Mouse (Mus musculus): ENCODE results near the gene Zfp831. TPM values are rescaled to one million over a fixed set of nuclear protein-coding genes. Genes with fewer than 3 reads are reported as not detected.

The Zfp831 gene
- total and polyA plus RNA-seq, 3 experiments, result 1.4 to 4.1 TPM; not detected in 1

- Histone ChIP-seq H3K9ac (ENCODE audit: control insufficient read depth, low read depth, low read length, poor library complexity, severe bottlenecking) (peak overlapping the region; percentile 24), H3K27ac (ENCODE audit: control insufficient read depth, low read depth, low read length) (no peak overlapping the region), H3K4me1 (ENCODE audit: control insufficient read depth in 1 of 2, insufficient read depth in 2 of 2, low read length in 2 of 2) (0 out of 4 replicates have a peak, but pooled peaks cover 0 to 3% of the 10 kb centered on the region in 2 experiments), H3K9me3 (replicated peaks; ENCODE audit: insufficient read depth, low read length) (no peaks in the 10 kb centered on the region), H3K27me3 (ENCODE audit: control insufficient read depth in 1 of 2, insufficient read depth in 2 of 2, low read length in 2 of 2) (no peaks in the 10 kb centered on the region), H3K36me3 (ENCODE audit: control insufficient read depth in 1 of 2, insufficient read depth in 2 of 2, low read length in 2 of 2) (no peaks in the 10 kb centered on the region; a peak in 1 of 4 replicates), H3K79me2 (ENCODE audit: control insufficient read depth, insufficient read depth, low read length, poor library complexity) (no peaks in the 10 kb centered on the region), H3K4me3 (ENCODE audit: control insufficient read depth in 1 of 2, insufficient read depth in 1 of 2, low read depth in 2 of 2, low read length in 2 of 2) (peak overlapping the region; percentile 34 to 49)
- DNase-seq (ENCODE audit: low read depth, low spot score), result peak; percentile 86
- TF ChIP-seq ZNF384 (IDR thresholded peaks at IDR 0.05; ENCODE audit: low read depth, low read length) (peak; percentile 97), ZC3H11A (IDR thresholded peaks at IDR 0.05; ENCODE audit: low read depth, low read length) (peak; percentile 80), ZMIZ1 (IDR thresholded peaks at IDR 0.05; ENCODE audit: low read depth, low read length) (no peak), CTCF (IDR thresholded peaks at IDR 0.05 in 2 of 3, conservative IDR thresholded peaks at IDR 0.05 in 1 of 3; ENCODE audit: control insufficient read depth in 1 of 3, insufficient read depth in 1 of 3, low read depth in 2 of 3, low read length in 3 of 3, poor library complexity in 1 of 3, severe bottlenecking in 1 of 3) (peak; percentile 49 to 89 (median 84)), BHLHE40 (IDR thresholded peaks at IDR 0.05; ENCODE audit: borderline replicate concordance, low read depth, low read length) (no peak; the same call in 1 of the 2 replicates), SMC3 (IDR thresholded peaks at IDR 0.05; ENCODE audit: low read depth, low read length) (peak; percentile 86), RAD21 (IDR thresholded peaks at IDR 0.05; ENCODE audit: low read depth, low read length) (peak; percentile 92)
Measured at GRCm38 (mm10) chr2:174673592-174674286, 30.4 kb downstream of the Zfp831 start.

DNA sequence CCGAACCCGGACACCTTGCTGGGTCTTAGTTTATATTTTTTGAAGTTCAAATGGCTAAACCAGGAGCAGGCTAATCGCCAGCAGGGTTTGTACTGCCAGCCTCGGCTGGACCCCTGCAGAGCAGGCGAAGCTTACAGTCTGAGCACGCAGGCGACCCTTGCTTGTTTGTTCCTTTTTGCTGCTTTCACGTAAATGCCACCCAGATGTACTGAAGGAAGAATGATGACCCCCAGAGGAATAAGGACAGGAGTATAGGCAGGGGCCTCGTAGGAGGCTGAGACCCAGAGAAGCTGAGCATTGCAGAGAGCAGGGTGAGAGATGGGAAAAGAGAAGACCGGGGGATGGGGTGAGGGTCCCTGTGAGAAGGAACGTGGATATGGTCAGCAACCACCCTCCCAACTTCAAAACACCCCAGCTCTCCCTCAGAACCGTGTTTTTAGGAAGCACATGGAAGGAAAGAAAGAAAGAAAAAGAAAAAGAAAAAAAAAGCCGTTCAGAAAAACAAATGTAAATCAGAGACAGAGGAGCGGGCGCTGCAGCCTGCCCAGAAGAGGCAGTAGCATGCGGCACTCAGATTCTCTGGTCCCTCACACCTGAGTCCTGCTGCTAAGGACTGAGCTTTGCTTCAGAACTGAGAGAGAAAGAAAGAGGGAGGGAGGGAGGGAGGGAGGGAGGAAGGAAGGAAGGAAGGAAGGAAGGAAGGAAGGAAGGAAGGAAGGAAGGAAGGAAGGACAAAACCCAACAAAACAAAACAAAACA, 31.1 kb downstream of the Zfp831 start:
- no peak for DNase-seq (ENCODE audit: low read depth, low spot score)
- Histone ChIP-seq H3K9me3 (replicated peaks; ENCODE audit: insufficient read depth, low read length) (no peaks in the 10 kb centered on the region), H3K27ac (ENCODE audit: control insufficient read depth, low read depth, low read length) (no peak overlapping the region), H3K9ac (ENCODE audit: control insufficient read depth, low read depth, low read length, poor library complexity, severe bottlenecking) (no peak overlapping the region), H3K79me2 (ENCODE audit: control insufficient read depth, insufficient read depth, low read length, poor library complexity) (no peaks in the 10 kb centered on the region), H3K27me3 (ENCODE audit: control insufficient read depth in 1 of 2, insufficient read depth in 2 of 2, low read length in 2 of 2) (no peaks in the 10 kb centered on the region), H3K4me1 (ENCODE audit: control insufficient read depth in 1 of 2, insufficient read depth in 2 of 2, low read length in 2 of 2) (0 out of 4 replicates have a peak, but pooled peaks cover 0 to 3% of the 10 kb centered on the region in 2 experiments), H3K4me3 (ENCODE audit: control insufficient read depth in 1 of 2, insufficient read depth in 1 of 2, low read depth in 2 of 2, low read length in 2 of 2) (no peak overlapping the region), H3K36me3 (ENCODE audit: control insufficient read depth in 1 of 2, insufficient read depth in 2 of 2, low read length in 2 of 2) (no peaks in the 10 kb centered on the region; a peak in 1 of 4 replicates)
- TF ChIP-seq TCF12 (IDR thresholded peaks at IDR 0.05; ENCODE audit: low read depth, low read length), result no peak

DNA sequence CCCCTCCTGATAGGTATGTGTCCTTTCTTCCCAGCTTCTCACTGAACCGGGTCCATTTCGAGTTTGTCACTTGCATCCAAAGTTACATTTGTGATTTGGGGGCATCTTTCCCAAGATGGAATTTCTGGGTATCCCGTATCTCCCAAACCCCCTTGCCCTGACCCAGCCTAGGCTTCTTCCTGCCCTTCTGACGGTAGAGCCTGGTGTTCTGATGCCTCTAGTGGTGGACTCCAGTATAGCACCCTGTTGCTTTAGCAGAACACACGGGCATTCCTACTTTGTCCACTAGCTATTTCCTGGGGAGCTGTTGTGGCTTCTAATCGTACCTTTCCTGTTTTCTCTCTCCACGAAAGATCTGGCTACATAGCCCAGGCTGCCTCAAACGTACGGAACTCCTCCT, 32.3 kb downstream of the Zfp831 start:
- TF ChIP-seq RAD21 (IDR thresholded peaks at IDR 0.05; ENCODE audit: low read depth, low read length) (peak; percentile 83), USF2 (IDR thresholded peaks at IDR 0.05; ENCODE audit: borderline replicate concordance in 1 of 2, insufficient read depth in 1 of 2, low read depth in 1 of 2, low read length in 2 of 2) (no peak), NRF1 (IDR thresholded peaks at IDR 0.05; ENCODE audit: insufficient read depth, low read depth, low read length, poor library complexity, severe bottlenecking) (no peak), KAT2A (conservative IDR thresholded peaks at IDR 0.05; ENCODE audit: low read depth, low read length) (no peak), TAL1 (IDR thresholded peaks at IDR 0.05; ENCODE audit: low read length) (no peak), CTCF (IDR thresholded peaks at IDR 0.05 in 2 of 3, conservative IDR thresholded peaks at IDR 0.05 in 1 of 3; ENCODE audit: control insufficient read depth in 1 of 3, insufficient read depth in 1 of 3, low read depth in 2 of 3, low read length in 3 of 3, poor library complexity in 1 of 3, severe bottlenecking in 1 of 3) (peak; percentile 74 to 97 (median 85)), ZNF384 (IDR thresholded peaks at IDR 0.05; ENCODE audit: low read depth, low read length) (no peak), MEF2A (IDR thresholded peaks at IDR 0.05; ENCODE audit: extremely low read depth, insufficient replicate concordance, low read depth, low read length, poor library complexity, severe bottlenecking) (no peak), TCF12 (IDR thresholded peaks at IDR 0.05; ENCODE audit: low read depth, low read length) (no peak), CHD2 (IDR thresholded peaks at IDR 0.05; ENCODE audit: low read length) (no peak), ZC3H11A (IDR thresholded peaks at IDR 0.05; ENCODE audit: low read depth, low read length) (peak; percentile 50; the same call in 1 of the 2 replicates), EP300 (IDR thresholded peaks at IDR 0.05; ENCODE audit: low read depth in 1 of 2, low read length in 2 of 2) (no peak), ZKSCAN1 (IDR thresholded peaks at IDR 0.05; ENCODE audit: low read depth, low read length) (no peak), MXI1 (IDR thresholded peaks at IDR 0.05; ENCODE audit: low read depth, low read length) (no peak), UBTF (IDR thresholded peaks at IDR 0.05; ENCODE audit: borderline replicate concordance, insufficient read depth, low read depth, low read length) (no peak), SMC3 (IDR thresholded peaks at IDR 0.05; ENCODE audit: low read depth, low read length) (peak; percentile 65), BHLHE40 (IDR thresholded peaks at IDR 0.05; ENCODE audit: borderline replicate concordance, low read depth, low read length) (no peak)
- H3K9ac ChIP-seq (ENCODE audit: control insufficient read depth, low read depth, low read length, poor library complexity, severe bottlenecking), result no peak overlapping the region
- H3K4me3 ChIP-seq (ENCODE audit: control insufficient read depth in 1 of 2, insufficient read depth in 1 of 2, low read depth in 2 of 2, low read length in 2 of 2), result no peak overlapping the region
- no peak overlapping the region for H3K27ac ChIP-seq (ENCODE audit: control insufficient read depth, low read depth, low read length)
- H3K27me3 ChIP-seq (ENCODE audit: control insufficient read depth in 1 of 2, insufficient read depth in 2 of 2, low read length in 2 of 2), result no peaks in the 10 kb centered on the region
- H3K4me1 ChIP-seq (ENCODE audit: control insufficient read depth in 1 of 2, insufficient read depth in 2 of 2, low read length in 2 of 2), result 0 out of 4 replicates have a peak, but pooled peaks cover 0 to 3% of the 10 kb centered on the region in 2 experiments
- peak; percentile 81 for DNase-seq (ENCODE audit: low read depth, low spot score)
- no peaks in the 10 kb centered on the region for H3K79me2 ChIP-seq (ENCODE audit: control insufficient read depth, insufficient read depth, low read length, poor library complexity)
- H3K9me3 ChIP-seq (replicated peaks; ENCODE audit: insufficient read depth, low read length), result no peaks in the 10 kb centered on the region
- no peaks in the 10 kb centered on the region; a peak in 2 of 4 replicates for H3K36me3 ChIP-seq (ENCODE audit: control insufficient read depth in 1 of 2, insufficient read depth in 2 of 2, low read length in 2 of 2)
